Mouse (Mus musculus) spleen, adult 12 weeks (tissue): ENCODE data around the gene Mcu.

Source experiments
- DNase-seq: peaks from one replicate; pipeline ENCODE4 v3.0.0; 2022; ENCODE audit warnings: low spot score

Mcu gene

DNA sequence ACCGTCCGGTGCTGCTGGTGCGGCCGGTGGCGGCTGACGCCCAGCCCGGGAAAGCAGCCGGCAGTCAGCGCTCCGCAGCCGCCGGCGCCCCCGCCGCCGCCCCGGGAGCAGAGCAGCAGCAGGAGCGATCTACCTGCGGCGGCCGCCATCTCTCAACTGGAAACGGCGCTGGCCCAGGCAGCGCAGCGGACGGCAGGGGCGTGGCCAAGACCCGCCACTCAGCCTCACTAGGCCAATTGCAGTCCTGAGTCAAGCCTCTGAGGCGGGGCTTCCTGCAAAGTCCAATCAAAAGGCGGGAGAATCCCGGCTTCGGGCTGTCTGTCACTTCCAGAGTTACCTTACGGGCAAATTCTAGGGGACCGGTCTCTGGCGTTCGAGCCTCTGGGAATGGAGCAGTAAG, at the start of gene Mcu:
Gene Mcu, minus strand, starts transcription at position 171 of the 400 bp plus-strand sequence.
- peak; percentile 88 for DNase-seq

DNA sequence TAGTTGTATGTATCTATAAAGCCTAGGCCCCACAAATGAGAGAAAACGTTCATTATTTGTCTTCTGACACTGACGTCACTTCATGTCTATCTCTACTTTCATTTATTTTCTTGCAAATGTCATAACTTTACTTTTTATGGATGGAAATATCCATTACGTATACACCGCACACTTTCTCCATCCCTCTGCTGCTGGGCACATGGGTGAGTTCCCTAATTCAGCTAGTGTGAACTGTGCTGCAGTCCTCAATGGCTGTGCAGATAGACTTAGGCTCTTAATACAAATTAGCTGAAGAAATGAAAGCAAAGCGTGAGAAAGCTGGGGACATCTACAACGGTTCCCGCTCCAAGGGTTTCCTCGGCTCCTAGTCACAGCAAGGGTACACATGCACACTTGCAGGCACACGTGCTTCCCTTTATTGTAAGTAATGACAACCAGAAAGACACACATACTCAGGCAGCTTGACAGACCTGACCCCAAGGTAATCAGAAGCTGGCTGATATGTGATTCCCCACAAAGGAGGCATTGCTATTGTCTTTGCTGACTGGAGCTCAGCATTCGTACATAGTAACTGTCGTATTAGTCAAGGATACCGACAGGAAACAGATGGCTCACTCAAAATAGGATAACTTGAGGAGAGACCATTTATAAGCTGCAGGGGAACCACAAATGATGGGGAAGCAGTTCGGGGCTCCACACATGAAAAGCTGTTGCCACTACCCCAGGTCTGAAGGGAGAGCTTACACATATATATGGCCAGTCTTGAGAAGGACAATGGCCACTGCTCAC, 49.2 kb upstream of the Mcu start:
- DNase-seq: no peak

DNA sequence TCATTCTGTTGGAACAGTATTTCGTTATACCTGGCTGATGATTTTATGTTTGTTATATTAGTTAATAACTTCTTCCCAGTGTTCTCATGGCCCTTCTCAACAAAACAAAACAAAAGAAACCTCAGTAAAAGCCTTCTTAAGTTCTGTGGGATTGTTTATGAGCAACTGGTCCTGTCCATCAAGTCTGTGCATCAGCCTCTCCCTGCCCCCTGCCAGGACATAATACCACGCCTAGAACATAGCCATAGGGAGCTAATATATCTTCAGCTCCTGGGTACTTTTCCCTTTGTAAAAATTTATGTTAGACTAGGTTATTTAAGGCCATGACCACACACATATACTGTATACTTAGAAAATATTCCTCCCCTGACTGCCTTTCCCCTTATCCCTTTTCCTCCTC, 48.3 kb upstream of the Mcu start:
- no peak for DNase-seq

DNA sequence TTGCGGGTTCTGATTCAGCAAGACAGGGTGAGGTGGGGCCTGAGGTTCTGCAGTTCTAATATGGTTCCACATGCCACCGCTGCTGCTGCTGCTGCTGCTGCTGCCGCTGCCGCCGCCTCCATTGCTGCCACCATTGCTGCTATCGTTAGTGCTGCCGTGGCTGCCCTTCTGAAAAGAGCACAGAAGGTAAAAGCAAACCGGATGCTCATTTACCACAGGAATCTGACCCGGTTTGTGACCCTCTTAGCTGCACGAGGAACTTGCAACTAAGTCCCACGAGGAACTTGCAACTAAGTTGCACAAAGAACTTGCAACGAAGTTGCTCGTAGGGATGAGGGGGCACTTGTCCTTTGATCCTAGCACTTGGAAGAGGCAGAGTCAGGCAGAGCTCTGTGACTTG, 40.3 kb upstream of the Mcu start:
- no peak for DNase-seq

DNA sequence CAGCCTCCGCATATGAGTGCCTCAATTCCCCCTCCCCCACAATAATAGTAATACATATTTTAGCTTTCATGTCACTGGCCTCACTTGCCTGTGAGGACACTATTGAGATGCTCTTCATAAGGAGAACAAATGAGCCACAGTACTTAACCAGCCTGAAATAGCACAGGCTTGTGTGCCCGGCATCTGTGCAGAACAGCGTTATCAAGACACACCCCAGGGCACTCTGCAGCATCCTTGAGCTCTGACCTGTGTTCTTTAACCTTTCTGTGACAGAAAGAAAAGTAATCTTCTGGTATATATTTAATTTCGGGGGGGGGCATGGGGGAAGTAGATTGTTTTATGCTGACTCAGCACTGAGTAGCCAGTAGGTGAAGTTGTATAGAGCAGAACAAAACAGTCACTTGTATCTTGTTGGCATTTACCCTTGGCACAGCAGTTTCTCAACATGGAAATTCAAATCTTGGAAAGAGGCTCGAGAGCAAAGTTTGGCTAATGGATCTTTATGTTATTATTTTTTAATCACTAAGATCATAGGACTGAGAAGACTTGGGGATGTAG, 30.4 kb upstream of the Mcu start:
- DNase-seq: no peak

DNA sequence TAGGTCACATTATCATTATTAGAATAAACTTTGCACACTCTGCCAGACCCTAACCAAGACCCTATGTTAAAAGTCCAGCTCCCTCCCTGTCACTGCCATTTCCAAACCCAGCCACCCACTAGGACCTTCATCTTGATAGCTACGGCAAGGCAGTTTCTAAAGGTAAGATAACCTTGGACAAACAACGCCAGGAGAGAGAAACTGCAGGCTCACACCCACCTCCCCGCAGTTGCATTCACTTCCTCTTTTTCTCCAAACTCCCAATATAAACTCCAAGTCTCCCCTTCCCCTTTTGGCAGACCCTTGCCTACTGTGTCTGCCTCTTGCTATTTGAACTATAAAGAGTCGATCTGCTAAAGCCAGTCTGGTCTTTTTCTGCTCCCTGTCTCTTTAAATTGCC, 28.7 kb upstream of the Mcu start:
- DNase-seq: no peak

DNA sequence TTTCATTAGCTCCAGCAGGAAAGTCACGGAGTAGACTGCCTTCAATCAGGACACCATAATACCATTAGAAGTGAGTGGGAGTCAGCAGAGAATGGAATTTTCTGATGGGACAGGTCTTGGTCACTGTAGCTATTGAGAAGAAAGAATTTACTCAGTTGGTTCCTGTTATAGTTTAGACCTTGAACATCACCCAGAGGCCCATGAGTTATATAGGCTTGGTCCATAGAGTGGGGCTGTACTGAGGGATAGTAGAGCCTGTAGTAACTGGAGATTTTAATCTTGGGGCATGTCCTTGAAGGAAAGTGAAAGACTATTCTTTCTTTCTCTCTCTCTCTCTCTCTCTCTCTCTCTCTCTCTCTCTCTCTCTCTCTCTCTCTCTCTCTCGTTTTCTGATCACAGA, 28.2 kb upstream of the Mcu start:
- no peak for DNase-seq

DNA sequence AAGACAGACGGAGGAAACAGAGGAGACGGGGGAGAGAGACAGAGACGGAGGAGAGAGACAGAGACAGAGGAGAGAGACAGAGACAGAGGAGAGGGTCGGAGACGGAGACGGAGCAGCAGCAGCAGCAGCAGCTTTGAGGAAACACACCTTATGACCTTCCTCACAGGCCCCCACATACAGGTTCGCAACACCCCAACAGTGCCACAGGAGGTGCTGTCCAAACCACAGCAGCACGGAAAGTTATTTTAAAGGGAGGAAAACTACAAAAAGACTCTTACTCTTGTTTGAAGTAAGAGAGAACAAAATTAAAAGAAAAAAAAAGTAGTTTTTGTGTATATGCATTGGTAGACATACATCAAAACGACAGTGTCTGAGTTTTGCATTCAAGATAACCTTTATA, 27.2 kb upstream of the Mcu start:
- DNase-seq: no peak

DNA sequence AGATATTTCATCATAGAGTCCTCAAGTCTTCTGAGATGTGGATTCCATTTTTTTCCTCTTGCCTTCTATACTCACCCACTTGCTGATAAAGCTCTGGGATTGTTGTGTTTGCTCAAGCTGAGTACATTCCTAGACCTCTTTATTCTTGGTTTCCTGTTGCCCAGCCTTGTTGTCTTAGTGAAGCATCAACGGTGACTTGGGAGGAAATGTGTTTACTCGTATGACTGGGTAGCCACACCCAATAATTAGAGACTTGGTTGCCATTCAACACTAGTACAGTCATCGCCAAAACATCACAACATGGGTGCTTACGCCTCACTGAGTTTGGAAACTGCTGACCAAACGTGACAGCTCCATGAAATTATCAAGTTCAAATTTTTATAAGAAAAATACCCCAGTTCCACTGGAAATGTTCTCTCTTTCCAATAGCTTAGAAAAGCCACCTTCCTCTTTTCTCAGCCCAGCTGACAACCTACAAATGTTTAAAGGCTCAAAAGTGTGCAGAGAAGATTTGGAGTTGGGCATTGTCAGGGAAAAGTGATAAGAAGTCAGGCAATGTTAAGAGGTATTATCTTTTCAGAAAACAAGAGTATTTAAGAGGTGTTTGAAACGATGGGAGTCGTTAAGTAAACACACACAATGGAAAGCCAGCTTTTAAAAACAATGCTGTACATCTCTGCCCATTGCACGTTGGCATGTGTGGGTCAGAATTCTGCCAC, 26.3 kb upstream of the Mcu start:
- no peak for DNase-seq

DNA sequence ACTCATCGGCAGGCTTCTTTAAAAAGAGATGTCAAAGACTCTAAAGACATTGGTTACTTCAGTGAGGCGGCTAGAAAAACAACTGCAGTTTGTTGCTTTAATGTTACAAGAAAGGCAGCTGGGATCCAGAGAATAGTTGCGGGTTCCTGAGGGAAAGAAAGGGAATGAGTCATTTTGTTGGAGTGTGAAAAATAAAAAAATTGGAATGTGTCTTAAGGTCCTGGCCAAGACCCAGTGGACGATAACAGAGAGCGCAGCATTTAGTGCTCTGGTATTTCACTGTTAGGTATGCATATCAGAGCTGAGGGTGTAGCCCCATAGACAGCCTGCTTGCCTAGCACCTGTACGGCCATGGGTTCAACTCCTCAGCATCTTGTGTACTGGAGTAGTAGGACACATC, 22.1 kb upstream of the Mcu start:
- DNase-seq: no peak

DNA sequence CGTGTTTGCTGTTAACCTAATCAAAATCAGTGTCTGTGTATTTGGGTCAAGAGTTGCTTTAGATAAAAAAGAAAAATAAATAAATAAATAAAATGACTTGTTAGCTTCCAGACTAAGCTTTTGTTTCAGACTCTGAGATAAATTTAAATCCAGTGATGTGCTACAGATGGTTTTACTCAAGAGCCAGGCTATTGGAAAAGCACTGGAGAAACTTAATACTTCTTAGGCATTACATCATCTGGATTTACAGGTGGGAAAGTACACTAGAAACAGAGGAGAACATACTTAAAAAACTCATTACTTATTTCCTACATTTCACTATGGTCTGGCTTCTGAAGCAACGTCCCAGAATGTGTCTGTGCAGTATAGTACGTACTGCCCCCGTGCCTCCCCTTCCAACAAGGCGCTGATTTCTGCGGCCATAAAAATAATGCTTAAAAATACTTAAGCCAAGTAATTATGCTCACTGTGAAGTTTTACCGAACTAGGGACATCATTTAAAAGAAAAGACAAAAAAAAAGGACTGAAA, 21.2 kb upstream of the Mcu start:
- no peak for DNase-seq

DNA sequence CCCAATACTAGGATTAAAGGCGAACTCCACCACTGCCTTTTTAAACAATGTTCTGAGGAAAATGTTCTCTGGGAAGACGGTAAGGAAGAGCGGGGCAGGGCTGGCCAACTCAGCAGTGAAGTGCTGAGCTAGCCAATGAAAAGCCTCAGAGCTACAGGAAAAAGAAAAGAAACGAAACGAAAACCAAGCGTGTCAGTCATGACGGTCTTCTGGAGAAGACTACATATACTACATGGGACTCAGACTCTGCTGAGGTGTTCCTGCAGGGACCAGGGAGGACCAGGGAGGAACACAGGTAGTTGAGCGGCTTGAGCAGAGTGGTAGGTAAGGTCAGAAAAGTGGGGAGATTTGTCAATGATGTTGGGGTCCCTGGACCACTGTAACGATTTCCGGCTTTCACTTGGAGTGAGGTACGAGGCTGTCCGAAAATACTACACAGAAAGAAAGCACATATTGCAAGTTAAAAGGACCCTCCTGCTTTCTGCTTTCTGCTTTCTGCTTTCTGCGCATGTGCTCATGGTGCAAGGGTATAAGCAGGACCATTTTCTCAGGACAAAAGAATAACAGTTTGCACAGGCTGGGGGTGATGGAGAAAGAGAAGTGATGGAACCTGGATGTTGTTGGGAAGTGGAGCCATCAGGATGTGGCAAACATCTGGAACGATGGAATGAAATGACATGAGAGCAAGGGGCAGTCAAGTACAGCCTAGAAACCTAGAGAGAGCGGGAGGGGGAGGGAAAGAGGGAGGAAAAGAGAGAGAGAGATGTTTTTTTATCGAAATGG, 20.4 kb upstream of the Mcu start:
- DNase-seq: peak; percentile 2

DNA sequence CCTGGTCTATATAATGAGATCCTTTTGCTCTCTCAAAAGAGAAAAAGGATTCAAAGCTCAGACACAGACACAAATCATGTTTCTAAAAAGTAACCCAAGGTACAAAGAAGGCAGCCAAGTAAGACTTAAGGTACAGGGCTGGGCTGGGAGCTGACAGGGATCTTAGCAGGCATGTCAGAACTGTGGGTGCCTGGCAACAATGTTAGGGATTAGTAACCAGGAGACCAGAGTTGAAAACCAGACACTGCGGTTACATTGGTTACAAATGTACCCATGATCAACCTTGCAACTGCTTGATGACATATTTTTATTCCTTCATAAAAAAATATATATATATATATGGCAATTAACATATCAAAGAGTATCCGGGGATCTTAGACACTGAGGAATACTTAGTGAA, 19.6 kb upstream of the Mcu start:
- no peak for DNase-seq

DNA sequence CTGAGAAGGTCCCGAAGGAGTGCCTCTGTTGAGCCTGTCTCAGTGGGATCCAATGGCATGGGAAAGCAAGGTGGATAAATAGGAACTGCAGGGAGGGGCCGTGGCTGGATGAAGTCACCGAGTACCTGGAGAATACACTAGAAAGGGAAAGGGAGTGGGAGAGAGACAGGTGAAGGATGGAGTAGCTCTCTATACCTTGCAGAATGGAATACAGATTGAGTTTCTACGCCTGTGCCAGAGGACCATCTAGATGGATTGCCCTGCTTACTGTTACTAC, 13.0 kb upstream of the Mcu start:
- no peak for DNase-seq

DNA sequence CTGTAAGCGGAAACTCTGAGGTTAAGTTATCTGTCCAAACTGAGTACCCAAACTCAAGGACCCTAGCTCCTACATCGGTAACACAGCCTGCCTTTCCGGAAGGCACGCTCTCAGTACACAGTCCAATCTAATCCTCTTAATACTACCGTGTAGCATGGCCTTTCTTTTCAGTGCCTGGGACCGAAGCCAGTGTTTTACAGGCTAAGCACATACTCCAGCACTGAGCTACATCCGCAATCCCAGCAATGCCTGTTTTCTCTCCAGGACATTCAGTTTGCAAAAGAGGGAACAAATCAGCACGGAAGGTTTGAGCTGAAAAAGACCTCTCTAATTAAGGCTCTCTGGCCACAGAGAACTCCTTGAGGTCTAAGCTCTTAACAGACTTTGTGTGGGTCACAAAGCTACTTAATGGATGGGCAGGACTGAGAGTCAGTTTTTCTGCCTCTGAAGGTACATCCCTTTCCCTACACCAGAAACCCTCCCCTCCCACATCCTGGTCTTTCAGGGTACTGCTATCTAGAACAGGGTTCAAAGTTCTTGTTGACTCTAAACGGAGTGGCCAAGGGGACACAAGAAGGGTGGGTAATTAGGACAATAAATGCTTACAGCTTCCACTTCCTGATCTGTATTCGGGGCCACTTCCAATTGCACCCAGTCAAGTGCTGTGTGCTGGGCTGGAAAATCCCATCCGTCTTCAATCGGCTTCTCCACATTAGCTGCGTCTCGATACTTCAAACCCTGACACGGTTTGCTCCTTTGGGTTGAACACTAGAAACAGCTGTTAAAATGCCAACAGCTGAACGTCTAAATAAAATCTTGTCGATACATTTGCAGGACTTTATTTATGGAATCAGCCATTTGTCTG, 12.4 kb upstream of the Mcu start:
- no peak for DNase-seq

DNA sequence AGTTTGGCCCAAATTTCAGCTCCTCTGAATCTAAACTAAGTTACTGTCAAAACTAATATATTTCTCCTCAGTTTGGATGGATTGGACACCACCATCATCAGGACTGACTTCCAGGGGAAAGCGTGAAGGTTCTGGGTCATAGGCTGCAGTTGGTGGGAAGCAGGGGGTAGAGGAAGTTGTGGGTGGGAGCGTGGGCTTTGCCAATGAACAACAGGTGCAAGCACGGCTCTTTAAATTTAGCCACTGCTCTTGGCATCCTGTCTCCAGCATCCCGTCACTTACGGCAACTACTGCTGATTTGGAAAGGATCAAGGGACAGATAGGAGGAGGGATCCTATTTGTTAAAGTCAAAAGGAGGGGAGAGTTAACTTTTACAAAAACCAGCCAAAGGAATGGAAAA, 7.0 kb upstream of the Mcu start:
- no peak for DNase-seq

DNA sequence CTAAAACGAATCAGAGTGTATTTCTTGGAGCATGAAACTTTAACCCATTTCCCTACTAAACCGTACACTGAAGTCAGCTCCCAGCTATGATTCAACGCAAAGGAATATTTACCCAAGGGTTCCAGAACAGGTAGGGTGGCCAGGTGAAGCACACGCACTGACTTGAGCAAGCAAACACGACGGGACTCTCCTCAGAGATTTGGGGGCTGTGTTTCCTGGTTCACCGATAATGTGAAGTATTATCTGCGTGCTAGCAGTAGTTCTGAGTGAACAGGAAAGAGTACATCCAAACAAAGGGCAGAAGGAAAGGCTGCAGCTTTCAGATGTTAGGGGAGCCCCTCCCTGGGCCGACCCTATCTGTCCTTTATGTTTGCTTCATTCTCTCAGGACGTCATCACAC, 4.9 kb upstream of the Mcu start:
- DNase-seq: no peak

DNA sequence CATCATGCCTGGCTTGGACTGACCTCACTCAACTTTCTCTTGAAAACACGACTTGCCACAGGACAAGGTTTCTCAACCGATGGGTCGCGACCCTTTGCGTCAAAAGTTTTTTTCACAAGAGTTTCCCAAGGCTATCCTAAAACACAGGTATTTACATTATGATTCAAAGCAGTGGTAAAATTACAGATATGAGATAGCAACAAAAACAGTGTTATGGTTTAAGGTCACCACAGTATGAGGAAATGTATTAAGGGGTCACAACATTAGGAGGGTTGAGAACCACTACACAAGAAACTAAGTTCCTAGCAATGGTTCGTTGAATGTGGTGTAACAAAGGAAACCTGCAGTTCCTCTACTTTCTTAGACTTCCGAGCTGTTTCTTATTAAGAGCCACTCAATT, 1.3 kb upstream of the Mcu start:
- DNase-seq: no peak

DNA sequence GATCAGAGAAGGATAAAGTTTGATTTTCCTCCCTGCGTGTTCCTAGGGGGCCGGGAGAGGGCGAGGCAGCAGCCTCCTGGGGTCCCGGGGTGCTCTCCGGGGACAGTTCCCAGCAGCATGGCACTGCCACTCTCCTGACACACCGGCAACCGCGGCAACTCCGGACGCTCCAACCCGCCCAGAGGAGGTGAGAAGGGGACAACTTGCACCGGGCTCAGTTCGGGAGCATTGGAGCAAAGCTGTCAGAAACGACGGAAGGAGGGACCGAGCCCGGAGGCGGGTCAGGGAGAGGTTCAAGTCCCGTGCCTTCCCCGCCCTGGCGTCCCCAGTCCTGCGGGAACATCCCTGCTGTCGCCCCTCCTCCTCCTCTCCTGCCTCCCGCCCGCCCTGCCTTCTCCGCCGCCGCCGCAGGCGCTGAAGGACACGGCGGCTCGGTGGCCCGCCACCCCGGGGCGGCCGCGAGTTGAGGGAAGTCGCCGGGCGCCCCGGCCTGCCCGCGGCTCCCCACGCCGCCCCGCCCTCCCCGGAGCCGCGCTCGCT, 441 bp downstream of the Mcu start, which contains the start of gene Gm10322:
Gene Gm10322, plus strand, starts transcription at position 83 of the 540 bp plus-strand sequence.
- no peak for DNase-seq

DNA sequence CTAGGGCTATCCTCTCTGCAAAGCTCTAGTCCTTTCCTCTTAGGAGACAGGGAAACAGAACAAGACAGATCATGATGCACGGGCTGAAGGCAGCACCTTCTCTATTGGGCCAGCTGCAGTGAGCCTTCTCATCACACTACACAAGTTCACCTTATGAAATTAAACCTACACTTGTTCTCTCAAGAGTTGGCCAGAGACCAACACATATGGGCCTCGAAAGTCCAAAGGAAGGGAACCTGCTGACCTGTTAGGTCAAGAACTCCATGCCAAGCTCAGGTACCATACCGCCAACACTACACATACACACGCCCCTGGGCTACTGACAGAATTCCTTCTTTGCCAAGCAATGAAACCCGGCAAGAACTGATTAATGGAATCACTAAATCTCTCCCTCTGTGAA, 1.1 kb downstream of the Mcu start:
- DNase-seq: no peak

DNA sequence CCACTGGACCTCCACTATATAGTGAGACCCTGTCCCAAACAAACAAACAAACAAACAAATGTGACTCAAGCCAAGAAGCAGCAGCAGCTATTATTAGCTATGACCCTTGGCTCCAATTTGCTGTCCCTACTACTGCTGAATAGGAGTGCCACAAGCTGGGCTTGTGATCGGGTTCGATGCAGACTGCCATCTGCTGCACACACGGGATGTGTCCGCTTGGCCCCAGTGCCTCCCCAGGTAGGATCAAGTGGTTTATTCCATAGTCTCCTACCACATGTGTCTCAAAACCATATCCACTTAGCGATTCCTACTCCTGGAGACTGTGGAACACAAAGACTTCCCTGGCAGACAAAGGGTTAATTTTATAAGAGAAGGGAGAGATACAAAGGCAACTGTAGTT, 2.4 kb downstream of the Mcu start:
- DNase-seq: no peak
